Mouse (Mus musculus): ENCODE measurements around the gene Spcs3.
"Not testable (repeated sequence)": the region's sequence is repeated elsewhere in the genome, so short reads cannot be mapped to it uniquely, and the experiment has no call there.

Gene Spcs3

GRCm38 (mm10) chr8:54529382-54530296 is at the start of gene Spcs3, which contains the start of gene Asb5:
Spcs3 (minus strand) TSS chr8:54529998.
Asb5 (plus strand) TSS chr8:54529580.
- DNase-seq (ENCODE audit: low read depth, low spot score): peak; percentile 98

- no peak for DNase-seq (ENCODE audit: low read depth, low spot score)
Measured at GRCm38 (mm10) chr8:54570618-54571609, 41.1 kb upstream of the Spcs3 start.

GRCm38 (mm10) chr8:54567168-54567567 is 37.4 kb upstream of the Spcs3 start:
- no peak for DNase-seq (ENCODE audit: low read depth, low spot score)

- no peak for DNase-seq (ENCODE audit: low read depth, low spot score)
Measured at GRCm38 (mm10) chr8:54565603-54566260, 35.9 kb upstream of the Spcs3 start.

GRCm38 (mm10) chr8:54565181-54565580 is 35.4 kb upstream of the Spcs3 start:
- no peak for DNase-seq (ENCODE audit: low read depth, low spot score)

GRCm38 (mm10) chr8:54562137-54562536 is 32.3 kb upstream of the Spcs3 start:
- no peak for DNase-seq (ENCODE audit: low read depth, low spot score)

GRCm38 (mm10) chr8:54554921-54555320 is 25.1 kb upstream of the Spcs3 start:
- no peak for DNase-seq (ENCODE audit: low read depth, low spot score)

GRCm38 (mm10) chr8:54550026-54550574 is 20.3 kb upstream of the Spcs3 start:
- no peak for DNase-seq (ENCODE audit: low read depth, low spot score)

- no peak for DNase-seq (ENCODE audit: low read depth, low spot score)
Measured at GRCm38 (mm10) chr8:54548383-54548782, 18.6 kb upstream of the Spcs3 start.

GRCm38 (mm10) chr8:54541331-54541730 is 11.5 kb upstream of the Spcs3 start:
- DNase-seq (ENCODE audit: low read depth, low spot score): no peak

GRCm38 (mm10) chr8:54537285-54537684 is 7.5 kb upstream of the Spcs3 start:
- DNase-seq (ENCODE audit: low read depth, low spot score): no peak

- no peak for DNase-seq (ENCODE audit: low read depth, low spot score)
Measured at GRCm38 (mm10) chr8:54535172-54535571, 5.4 kb upstream of the Spcs3 start.

GRCm38 (mm10) chr8:54528571-54528970 is 1.2 kb downstream of the Spcs3 start:
- no peak for DNase-seq (ENCODE audit: low read depth, low spot score)

- no peak for DNase-seq (ENCODE audit: low read depth, low spot score)
Measured at GRCm38 (mm10) chr8:54526700-54527099, 3.1 kb downstream of the Spcs3 start.

- no peak for DNase-seq (ENCODE audit: low read depth, low spot score)
Measured at GRCm38 (mm10) chr8:54525606-54526005, 4.2 kb downstream of the Spcs3 start.

- no peak for DNase-seq (ENCODE audit: low read depth, low spot score)
Measured at GRCm38 (mm10) chr8:54520516-54520915, 9.3 kb downstream of the Spcs3 start.

GRCm38 (mm10) chr8:54518756-54519460 is 10.9 kb downstream of the Spcs3 start:
- DNase-seq (ENCODE audit: low read depth, low spot score): no peak

GRCm38 (mm10) chr8:54512200-54512599 is 17.6 kb downstream of the Spcs3 start:
- DNase-seq (ENCODE audit: low read depth, low spot score): not testable (repeated sequence)

- DNase-seq (ENCODE audit: low read depth, low spot score): no peak
Measured at GRCm38 (mm10) chr8:54511791-54512190, 18.0 kb downstream of the Spcs3 start.

- peak; percentile 41 for DNase-seq (ENCODE audit: low read depth, low spot score)
Measured at GRCm38 (mm10) chr8:54509221-54509721, 20.5 kb downstream of the Spcs3 start.
